Mouse (Mus musculus) heart, adult 2 months (tissue): ENCODE measurements around the gene Gm5127.

Source experiments
- CTCF ChIP-seq: fragments of 200-600 bp; IDR thresholded peaks from 2 replicates; pipeline ENCODE4 v1.8.1; 2022; ENCODE audit warnings: antibody characterized with exemption, mild to moderate bottlenecking, moderate library complexity
- EP300 ChIP-seq: fragments of 200-500 bp; IDR thresholded peaks from 2 replicates; pipeline ENCODE4 v1.6.1; 2011; ENCODE audit warnings: low read depth, low read length, control low read depth; ENCODE audit not compliant: insufficient read depth

GRCm38 (mm10) chrX:106593914-106594313, 10.9 kb downstream of the Gm5127 start:
- no peak for TF ChIP-seq CTCF
- no peak for TF ChIP-seq EP300
